Mouse (Mus musculus) liver, embryonic 14.5 days (tissue): ENCODE measurements around the gene Apba2.

Experiments
- CTCF ChIP-seq: IDR thresholded peaks from 2 replicates; pipeline ENCODE4 v1.5.1; 2016; ENCODE audit warnings: antibody characterized with exemption, low read depth, control low read depth
- EP300 ChIP-seq: IDR thresholded peaks from 2 replicates; pipeline ENCODE4 v1.6.1; 2016; ENCODE audit warnings: antibody characterized with exemption, low read depth

GRCm38 (mm10) chr7:64739131-64739530 is 237.6 kb downstream of the Apba2 start:
- TF ChIP-seq CTCF (no peak), EP300 (no peak)
